Mouse (Mus musculus): ENCODE measurements at regions not wholly inside any gene's neighbourhood (a gene's known extent, or its start where the extent isn't known, plus 50 kb on each side); places are given as distances from the start of the nearest gene placed in this dataset.
"Not testable (repeated sequence)": the region's sequence is repeated elsewhere in the genome, so short reads cannot be mapped to it uniquely, and the experiment has no call there.

GRCm38 (mm10) chr2:128265014-128265990 is 139.5 kb downstream of the Bcl2l11 start:
- DNase-seq (ENCODE audit: low spot score): peak; percentile 63

DNA sequence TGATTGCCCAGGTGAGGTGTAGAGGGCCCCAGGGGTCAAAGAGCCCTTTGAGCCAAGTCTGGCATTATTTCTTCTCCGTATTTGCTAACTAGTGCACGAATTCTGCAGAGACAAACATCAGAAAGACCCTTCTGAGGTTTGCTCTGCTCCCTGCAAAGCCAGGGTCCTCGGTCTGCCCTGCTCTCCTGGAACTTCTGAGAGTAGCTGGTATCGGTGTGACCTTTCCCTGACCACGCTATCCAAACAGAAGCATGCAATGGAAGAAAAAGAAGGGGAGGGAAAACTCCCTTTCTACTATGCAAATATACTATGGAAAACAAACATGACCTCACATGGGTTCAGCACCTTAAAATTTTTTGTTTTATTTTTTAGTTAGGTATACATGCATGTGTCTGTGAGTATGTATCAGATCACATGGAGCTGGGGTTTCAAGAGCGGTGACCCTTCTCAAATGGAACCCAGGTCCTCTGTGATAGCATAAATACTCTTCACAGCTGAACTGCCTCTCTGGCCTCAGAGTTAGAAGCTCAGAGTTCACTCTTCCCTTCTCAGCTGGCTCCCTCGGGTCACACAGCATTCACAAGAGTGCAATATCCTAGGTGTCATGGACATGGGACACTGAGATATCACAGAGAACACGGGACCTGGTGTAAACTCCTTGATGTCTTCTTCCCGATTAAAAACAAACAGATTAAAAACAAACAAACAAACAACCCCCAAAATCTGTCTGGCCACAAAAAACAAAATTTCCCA is 144.7 kb downstream of the Bcl2l11 start:
- DNase-seq (ENCODE audit: low spot score): no peak

GRCm38 (mm10) chr2:128272789-128273188 is 147.0 kb downstream of the Bcl2l11 start:
- peak; percentile 19 for DNase-seq (ENCODE audit: low spot score)

DNA sequence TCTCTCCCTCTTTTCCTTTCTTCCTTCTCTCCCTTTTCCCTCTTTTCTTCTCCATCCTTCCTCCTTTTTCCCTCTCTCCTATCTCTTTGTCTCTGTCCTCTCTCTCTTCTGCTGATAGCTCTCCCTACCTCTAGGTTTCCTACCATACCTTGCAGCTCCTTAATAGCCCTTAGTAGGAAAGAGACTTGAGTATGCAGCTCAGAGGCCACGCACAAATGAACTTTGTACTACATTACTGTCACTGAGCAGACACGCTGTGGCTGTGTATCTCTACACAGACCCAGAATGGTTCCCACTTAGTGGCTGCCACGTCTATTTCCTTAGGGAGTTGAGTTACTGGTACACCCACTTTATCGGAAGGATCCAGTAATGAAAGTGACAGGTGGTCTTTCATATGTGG is 147.5 kb downstream of the Bcl2l11 start:
- DNase-seq (ENCODE audit: low spot score): no peak

DNA sequence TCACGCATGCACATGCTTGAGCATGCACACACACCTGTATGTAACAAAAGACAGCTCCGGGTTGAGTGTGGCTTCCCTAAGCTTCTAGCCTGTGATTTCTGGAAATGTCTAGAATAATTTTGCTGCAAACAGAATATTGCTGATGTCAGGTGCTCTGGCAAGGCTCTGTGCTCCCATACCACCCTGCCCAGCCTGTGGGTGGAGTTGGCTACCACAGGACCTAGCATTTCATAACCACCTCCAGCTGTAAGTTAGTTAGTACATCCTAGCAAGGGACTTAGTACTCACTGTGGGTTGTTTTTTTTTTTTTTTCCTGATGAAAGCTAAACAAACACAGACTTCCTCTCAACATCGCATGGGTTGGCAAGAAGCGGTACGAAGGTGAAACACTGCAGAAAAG is 150.5 kb downstream of the Bcl2l11 start:
- DNase-seq (ENCODE audit: low spot score): peak; percentile 11

- DNase-seq (ENCODE audit: low spot score): no peak
Observed at GRCm38 (mm10) chr2:128277387-128278123, 151.7 kb downstream of the Bcl2l11 start.

GRCm38 (mm10) chr2:128278124-128278432 is 152.2 kb downstream of the Bcl2l11 start:
- DNase-seq (ENCODE audit: low spot score): no peak

- DNase-seq (ENCODE audit: low spot score): peak; percentile 69
Observed at GRCm38 (mm10) chr2:128278608-128279081, 152.8 kb downstream of the Bcl2l11 start.

DNA sequence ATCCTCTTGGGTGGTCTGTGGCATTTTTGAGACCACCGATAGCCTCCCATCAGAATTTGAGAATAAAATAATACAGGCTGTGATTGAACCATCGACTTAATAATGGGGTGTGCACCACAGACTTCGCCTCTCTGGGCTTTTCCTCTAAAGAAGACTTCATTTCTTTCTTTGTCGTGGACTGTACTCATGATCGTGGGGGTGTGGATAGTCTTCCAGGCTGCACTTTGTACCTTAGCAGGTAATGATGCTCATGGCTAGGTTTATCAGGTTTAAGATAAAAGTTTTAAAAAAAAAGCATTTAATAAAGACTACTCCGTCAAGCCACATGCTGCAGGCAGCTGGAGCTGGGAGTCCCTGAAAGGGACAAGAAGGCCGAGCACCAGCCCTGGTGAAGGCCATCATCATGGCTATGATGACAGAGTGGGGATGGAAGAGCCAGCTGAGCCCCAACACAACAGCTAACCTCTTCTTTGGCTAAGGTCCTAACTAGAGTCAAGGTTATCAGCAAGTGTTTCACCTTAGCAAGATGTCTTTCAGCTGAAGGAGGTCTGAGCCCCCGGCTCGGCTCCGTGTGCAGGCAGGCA is 153.4 kb downstream of the Bcl2l11 start:
- no peak for DNase-seq (ENCODE audit: low spot score)

GRCm38 (mm10) chr2:128282591-128282990 is 156.8 kb downstream of the Bcl2l11 start:
- DNase-seq (ENCODE audit: low spot score): no peak

DNA sequence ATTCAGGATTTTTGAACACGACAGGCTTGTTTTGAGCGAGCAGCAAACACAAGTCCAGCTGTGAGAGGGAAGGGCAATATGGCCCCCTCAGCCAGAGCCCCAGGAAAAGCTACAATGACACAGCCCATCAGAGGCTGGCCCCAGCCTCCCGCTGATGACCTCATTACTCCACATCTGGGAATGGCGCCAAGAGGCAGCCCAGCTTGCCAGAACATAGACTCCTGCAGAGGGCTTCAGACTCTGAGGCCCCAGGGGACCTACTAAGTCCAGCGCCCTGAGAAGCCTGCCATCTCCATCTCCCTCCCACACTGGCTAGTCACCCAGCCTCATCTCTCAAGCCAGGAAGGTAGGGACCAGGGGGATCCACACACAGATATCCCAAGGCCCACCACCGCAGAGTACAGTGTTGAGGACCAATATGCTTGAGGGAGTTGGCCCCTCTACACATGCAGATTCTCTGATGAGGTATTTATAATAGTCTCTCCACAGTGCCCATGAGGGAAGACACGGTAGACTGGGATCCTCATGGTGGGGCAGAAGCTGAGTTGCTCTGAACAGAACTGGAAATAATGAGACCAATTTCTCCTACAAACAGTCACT is 159.1 kb downstream of the Bcl2l11 start:
- peak; percentile 70 for DNase-seq (ENCODE audit: low spot score)

- no peak for DNase-seq (ENCODE audit: low spot score)
Observed at GRCm38 (mm10) chr2:128285457-128285856, 159.6 kb downstream of the Bcl2l11 start.

GRCm38 (mm10) chr2:128288138-128288551 is 162.3 kb downstream of the Bcl2l11 start:
- no peak for DNase-seq (ENCODE audit: low spot score)

- DNase-seq (ENCODE audit: low spot score): no peak
Observed at GRCm38 (mm10) chr2:128290609-128291008, 164.8 kb downstream of the Bcl2l11 start.

DNA sequence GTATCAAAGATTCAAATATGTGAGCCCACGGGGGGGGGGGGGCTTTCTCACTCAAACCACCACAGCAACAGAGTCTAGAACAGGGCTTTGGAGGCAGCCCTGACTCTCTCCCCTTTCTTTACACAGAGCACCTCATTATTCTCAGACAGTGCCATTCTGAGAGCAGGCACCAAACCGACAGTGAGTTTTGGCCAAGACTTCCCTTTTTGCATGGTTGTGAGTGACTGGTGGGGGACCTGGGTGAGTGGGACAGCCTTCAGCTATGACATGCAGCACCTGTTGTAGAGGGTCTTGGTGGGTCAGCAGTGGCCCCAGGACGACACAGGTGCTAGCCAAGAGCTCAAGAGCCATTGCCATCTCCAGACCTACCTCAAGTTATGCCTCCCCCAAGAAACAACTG is 168.8 kb downstream of the Bcl2l11 start:
- DNase-seq (ENCODE audit: low spot score): no peak

- no peak for DNase-seq (ENCODE audit: low spot score)
Observed at GRCm38 (mm10) chr2:128295018-128295424, 169.2 kb downstream of the Bcl2l11 start.

DNA sequence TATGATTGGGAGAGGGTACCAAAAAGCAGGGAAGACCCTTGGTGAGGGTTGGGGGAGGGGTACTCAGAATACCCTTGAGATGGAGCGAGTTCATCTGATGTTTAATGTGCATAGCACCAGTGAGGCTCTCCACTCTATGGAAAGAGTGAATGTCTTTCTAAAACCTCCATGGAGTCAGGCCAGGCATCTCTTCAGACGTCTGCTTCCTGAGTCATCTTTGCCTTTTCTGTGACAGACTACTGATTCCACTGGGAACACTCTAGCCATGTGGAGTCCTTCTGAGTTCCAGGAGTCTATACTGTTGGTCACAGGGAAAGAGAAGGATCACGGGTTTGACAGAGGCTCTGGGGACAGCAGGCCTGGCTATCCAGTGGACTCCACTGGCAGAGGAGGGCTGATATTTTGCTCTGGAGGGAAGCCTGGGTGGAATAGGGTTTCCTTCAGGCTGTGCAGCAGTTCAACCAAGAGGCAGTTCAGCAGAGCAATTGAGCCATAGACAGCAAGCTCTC is 169.9 kb downstream of the Bcl2l11 start:
- no peak for DNase-seq (ENCODE audit: low spot score)

DNA sequence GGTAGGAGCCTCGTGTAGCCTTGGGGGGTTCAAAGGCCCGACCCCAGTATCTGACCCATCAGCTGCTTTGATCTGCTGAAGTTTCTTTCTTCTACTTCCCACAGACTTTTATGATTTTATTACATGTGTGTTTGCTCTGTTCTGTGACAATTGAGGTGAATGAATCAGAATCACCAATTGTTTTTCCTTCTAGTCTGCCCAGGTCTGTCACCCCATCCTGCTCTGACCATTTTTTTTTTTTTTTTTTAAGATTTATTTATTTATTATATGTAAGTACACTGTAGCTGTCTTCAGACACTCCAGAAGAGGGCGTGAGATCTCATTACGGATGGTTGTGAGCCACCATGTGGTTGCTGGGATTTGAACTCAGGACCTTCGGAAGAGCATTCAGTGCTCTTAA is 170.6 kb downstream of the Bcl2l11 start:
- DNase-seq (ENCODE audit: low spot score): not testable (repeated sequence)

DNA sequence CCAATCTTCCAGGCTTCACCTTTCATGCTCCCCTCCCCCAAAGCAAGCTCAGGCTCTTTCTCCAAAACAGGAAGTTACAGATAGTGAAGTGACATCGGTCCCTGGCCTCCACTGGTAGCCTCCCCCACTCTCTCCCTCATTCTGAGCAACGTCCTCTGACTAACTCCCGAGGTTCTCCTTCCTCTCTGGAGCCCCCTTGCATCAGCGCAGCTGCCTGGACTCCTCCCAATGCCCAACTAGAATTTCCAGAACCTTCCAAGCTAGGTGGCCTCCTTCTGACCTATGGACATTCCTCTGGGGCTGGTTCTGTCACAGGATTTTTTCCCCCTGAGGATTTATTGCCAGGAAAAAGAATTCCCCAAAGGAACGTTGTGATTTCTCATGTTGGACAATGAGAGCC is 171.1 kb downstream of the Bcl2l11 start:
- DNase-seq (ENCODE audit: low spot score): no peak

GRCm38 (mm10) chr2:128297821-128298220 is 172.0 kb downstream of the Bcl2l11 start:
- DNase-seq (ENCODE audit: low spot score): no peak

GRCm38 (mm10) chr2:128298996-128299395 is 173.2 kb downstream of the Bcl2l11 start:
- no peak for DNase-seq (ENCODE audit: low spot score)
